Mouse (Mus musculus) heart, adult 11 months (tissue): ENCODE results near the gene Ovol2.
A peak's percentile ranks its signal among the peaks of the same experiment; 100 is the strongest.

Experiments used
- DNase-seq: peaks from one replicate; pipeline ENCODE4 v3.0.0; 2022

Ovol2 gene

DNA sequence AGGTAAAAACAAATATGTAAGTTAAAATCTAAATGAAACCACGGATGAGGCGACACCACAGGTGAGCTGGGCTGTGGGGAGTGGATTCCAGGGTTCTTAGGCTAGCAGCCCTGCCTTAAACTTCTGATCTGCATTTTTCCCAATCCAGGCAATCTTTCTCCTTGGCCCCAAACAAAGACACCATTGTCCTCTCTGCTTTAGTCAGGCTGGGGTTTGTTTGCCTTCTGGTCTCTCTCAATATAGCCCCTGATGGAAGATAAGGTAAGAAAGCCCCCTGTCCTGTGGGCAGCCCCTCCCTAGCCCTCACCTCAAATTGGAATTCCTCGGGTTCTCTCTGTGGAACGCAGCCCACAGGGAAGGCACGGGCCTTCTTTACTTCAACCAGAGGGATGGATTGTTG is 21.7 kb downstream of the Ovol2 start:
- DNase-seq = no peak

DNA sequence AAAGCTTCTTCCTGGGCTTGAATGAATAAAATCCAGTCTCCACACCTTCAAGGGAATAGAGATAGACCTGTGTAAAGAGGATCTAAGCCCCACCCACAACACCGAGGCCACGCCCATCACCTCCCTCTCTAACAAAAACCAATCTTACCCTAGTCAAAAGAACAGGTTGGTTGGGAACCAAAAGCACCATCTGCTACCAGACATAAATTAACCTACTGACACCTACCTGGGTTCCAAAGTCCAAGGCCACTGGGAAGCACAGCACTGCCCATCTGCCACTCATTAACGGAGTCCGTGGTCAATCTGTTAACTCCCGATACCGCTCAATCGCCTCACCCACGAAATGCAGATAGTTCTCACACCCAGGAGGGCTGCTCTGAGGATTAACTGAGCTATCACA is 23.4 kb downstream of the Ovol2 start:
- DNase-seq = no peak

DNA sequence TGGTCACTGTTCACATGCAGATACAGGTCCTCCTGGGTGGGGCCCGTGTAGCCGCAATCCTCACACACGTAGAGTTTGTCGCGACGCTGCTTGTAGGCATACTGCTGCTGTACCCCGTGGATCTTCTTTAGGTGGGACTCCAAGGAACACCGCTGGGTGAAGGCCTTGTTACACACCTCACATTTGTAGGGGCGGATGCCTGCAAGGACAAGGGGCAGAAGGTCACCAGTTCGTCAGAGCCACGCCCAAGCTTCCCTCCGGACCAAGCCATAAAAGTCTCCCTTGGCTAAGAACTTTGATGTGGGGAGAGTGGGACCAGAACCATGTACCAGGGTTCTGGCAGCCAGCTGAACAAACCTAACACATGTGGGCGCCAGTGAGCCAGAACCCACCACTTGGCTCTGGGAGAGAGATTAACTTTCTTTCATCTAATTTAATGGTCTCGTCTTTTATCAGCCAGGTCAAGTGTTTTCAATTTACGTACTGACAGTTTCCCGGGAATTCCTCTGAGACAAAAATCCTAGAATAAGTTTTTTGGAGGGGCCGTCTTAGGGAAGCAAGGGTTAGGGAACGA is 26.1 kb downstream of the Ovol2 start:
- no peak for DNase-seq

DNA sequence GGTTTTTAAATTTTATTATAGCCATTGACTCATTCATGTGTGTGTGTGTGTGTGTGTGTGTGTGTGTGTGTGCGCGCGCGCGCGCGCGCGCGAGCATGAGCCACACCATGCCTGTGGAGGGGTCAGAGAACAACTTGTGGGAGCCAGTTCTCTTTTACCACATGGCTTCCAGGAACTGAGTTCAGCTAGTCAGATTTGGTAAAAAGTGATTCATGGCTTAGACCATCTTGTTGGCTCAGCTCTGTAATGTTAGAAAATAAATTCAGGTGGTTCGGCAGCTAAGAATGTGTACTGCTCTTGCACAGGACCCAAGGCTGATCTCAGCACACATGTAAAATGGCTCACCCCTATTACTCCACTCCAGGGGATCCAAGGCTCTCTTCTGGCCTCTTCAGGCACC is 30.8 kb downstream of the Ovol2 start:
- DNase-seq = no peak

DNA sequence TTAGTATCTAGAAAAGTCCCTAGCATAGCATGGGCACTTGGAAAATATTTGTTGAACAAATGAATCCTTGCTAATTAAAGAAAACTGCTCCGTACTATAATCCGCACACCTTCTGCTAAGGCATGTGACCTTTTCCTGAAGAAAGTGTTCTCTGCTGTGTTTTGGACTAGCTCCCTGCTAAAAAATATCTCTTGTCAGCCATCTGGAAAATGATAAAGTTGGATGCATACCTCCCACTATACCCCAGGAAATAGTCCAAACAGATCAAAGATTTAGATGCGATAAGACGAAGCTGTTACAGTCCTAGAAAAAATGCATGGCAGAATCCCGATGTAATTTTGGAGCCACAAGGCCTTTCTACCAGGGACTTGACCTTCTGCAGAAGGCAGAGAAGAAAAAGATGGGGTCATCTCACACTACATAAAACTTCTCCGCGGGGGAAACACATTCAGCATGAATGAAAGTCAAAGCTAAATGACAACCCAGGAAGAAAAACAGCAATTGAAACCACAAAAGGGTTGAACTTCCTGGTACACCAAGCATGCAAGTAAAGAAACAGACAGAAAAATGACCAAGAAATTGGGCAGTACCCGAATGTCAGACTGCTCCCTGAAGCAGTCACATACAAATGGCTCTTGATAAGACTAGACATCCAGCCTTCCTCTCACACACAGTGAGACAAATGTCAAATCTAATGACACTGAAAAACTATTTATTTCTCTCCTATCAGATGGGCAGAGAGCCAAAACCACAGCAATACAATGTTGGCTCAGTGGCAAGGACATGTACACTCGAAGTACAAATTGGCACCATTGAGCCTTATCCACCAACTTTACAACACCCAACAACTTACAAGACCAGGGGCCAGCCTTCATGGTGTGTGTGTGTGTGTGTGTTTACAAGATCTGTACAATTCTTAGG is 31.9 kb downstream of the Ovol2 start:
- DNase-seq = no peak

DNA sequence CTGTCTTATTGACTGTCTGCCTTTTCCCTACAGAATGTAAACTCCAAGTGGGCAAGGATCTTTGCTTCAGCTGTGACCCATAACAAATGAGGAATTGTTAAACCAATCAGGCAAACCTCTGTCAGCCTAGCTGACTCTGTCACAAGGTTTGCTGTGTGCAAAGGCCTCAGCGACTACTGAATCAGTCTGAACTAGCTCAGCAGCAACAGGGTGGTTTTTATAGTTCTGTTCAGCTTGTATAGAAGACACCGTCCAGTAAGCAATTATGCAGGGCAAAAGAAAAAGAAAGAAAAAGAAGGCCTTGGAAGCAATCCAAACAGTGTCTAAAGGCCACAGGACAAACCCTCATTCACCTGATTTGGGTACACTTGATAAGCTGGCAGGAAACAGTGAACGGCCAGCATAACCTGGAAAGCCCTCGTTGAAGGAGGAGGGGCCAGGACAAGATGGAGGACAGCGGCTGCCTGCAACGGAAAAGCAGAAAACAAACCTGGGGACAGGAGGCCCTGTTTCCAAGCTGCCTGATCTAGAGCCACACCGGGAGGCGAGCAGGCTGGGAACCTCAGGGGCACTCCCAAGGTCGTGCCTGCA is 36.7 kb downstream of the Ovol2 start:
- no peak for DNase-seq

DNA sequence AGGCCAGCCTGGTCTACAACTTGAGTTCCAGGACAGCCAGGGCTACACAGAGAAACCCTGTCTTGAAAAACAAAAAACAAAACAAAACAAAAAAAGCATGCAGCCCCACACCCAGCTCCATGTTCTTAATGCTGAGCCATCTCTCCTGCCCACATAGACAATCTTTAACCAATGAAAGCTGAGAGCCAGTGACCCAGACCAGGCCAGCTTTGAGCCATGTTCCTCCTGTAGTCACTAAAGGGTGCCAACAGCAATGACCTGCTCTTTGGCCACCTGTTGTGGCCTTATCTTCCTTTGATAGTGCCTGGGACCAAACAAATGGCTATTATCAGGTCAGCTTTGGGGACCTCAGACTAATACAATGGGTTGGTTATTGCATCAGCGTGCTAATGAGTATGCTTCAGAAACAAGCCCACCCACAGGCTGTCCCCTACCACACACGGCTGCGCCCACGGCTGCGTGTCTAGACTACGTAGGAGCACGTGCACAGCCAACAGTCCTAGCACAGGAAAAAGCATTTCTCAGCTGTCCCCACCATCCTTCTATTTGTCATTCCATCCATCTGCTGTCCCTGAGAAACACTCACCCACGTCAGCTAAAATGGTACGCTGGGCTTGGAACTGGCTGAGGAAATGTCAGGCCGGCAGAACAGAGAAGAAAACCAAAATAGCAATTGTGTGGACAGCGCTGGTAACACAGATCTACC is 40.2 kb downstream of the Ovol2 start:
- DNase-seq = no peak

DNA sequence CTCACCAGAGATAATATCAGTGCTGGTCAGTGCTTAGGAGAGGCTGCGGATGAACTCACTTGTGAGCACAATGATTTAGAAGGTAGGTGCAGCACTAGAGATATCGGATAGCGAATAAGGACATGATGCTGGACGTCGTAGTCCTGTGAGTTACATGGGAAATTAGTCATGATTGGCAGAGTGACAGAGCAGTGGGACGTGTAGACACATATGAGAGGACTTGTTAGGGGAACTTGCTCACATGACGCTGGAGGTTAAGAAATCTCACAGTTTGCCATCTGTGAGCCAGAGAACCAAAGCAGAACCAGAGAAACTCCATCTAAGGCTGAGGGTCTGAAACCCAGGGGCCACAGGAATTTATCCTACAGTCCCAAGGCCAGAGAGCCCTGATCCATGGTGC is 41.6 kb downstream of the Ovol2 start:
- DNase-seq = no peak

DNA sequence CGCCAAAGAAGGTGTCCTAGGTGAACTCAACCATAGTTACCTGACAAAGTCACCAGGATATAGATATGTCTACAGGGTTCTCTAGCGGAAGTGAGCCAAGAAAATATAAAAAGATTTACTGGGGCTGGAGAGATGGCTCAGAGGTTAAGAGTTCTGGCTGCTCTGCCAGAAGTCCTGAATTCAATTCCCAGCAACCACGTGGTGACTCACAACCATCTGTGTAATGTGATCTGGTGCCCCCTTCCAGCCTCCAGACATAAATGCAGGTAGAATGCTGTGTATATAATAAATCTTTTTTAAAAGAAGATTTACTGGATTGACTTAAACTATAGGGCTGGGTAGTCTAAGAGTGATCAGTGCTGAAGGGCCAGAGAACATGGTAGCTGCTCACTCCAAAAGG is 50.5 kb downstream of the Ovol2 start:
- no peak for DNase-seq

DNA sequence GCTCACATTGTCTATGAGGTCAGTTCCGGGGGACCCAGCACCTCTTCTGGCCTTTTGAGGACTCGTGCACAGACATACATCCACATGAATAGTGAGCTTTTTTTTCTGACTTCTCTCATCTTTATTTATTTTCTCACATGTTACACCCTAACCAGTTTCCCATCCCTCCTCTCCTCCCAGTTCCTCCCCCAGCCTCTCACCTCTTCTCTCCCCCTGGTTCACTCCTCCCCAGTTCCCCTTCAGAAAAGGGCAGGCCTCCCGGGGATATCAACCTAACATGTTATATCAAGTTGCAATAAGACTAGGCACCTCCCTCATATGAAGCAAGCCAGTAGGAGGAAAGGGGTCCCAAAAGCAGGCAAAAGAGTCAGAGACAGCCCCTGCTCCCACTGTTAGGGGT is 51.4 kb downstream of the Ovol2 start:
- DNase-seq = no peak

DNA sequence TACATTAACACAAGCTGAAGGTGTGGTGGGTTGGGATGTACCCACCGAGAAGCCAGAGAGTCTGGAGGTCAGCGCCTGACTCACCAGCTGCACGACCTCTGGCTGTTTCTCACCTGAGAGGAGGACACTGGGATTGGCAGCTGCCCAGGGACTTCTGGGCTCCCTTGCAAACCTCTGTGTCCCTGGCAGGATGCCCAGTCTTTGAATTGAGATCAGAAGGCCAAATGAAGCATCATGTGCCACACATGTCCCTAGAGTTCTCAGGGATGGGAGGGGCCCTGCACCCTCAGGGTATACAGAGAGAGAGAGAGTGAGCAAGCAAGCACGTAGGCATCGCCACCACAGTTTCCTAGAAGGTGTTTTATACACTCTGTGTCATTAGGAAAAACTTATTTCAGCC is 52.2 kb downstream of the Ovol2 start:
- peak; percentile 98 for DNase-seq

DNA sequence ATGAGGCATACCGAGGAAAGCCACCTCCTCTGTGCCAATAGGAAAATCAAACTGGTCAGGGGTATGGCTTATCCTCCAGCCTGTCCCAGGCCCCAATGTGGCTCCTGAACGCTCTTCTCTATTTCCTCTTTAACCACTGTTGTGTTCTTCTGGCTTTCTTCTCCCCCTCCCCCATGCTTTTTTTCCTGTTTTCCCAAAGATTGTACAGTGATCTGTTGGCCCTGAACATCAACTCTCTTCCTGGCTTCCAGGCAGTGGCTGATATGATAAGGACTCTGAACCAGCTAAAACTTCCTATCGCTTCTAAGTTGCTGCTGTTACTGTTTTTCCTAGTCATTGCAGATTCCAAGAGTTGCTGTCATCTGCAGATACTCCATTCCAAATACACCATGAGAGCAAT is 55.1 kb downstream of the Ovol2 start:
- DNase-seq = peak; percentile 87

DNA sequence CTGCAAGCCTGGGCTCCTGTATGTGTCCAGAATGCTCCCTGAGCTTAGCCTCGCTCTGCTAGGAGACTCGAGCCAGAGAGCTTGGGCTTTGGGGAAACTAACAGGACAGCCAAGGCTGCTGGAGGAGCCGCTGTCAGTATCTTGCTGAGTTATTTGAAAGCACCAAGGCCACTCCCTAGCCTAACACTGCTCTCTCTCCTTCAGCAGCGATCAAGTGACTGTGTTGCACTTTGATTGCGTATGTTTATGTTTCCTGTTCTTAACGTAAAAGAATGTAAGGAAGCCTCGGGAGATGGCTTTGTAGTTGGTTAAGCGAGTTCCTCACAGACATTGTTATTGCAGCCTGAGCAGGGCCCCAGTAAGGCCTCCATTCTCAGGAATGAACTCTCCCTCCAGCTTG is 57.2 kb downstream of the Ovol2 start:
- DNase-seq = peak; percentile 86

DNA sequence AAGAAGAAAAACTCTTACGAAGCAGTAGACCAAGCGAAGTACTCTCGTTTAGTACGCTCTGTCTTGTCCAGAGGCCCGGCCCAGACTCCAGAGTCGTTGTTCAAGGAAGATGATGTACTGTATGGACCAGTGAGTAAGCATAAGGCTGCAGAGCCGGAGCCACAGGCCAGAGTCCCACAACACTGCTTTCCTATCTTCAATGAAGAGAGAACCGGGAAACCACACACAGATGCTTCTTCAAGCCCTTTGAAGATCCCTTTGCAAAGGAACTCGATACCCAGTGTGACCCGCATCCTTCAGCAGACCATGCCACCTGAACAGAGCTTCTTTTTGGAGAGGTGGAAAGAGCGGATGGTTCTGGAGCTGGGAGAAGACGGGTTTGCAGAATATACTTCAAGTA is 59.9 kb downstream of the Ovol2 start:
- DNase-seq = peak; percentile 80

DNA sequence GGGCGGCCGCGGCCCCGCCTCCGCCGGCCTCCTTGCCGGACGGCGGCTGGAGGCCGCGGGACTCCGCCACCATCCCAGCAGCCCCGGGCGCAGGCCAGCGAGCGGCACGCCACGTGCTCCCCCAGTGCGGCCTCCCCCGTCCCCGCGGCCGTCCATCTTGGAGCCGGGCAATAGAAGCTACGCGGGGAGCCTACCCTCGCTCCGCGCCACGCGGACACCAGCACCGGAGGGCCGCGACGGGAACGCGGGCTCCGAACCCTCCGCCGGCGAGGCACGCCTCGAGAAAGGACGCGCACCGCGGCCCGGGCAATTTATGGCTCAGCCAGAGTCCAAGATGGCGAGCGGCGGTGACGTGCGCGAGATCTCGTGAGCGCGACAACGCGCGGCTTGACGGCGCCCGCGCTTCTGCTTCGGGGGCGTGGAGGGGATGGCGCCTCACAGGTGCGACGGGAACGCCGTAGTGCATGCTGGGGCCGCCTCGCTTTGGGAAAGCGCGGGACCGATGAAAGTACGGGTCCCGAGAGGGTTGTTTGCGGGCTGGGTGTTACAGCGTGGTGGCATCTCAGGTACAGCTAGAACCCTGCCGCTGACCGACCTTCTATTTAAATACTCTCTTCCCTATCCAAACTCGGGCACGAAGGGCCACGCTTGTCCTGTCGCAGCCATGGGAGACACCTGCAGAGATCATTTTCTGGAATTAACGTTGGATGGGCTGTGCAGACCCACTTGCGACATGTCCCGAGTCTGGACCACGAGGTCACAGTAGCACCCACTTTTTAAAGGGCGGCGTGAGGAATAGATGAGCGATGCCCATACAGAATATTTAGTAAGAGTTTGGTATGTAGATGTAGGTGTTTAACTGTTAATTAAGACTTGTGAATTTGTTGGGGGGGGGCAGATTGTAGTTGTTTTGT is 61.2 kb downstream of the Ovol2 start, which contains the start of the genes Mgme1 and Snx5:
TSS of gene Mgme1 (plus strand) at position 157 of the 914 bp plus-strand sequence.
TSS of gene Snx5 (minus strand) at position 400 of the 914 bp plus-strand sequence.
- peak; percentile 99 for DNase-seq

DNA sequence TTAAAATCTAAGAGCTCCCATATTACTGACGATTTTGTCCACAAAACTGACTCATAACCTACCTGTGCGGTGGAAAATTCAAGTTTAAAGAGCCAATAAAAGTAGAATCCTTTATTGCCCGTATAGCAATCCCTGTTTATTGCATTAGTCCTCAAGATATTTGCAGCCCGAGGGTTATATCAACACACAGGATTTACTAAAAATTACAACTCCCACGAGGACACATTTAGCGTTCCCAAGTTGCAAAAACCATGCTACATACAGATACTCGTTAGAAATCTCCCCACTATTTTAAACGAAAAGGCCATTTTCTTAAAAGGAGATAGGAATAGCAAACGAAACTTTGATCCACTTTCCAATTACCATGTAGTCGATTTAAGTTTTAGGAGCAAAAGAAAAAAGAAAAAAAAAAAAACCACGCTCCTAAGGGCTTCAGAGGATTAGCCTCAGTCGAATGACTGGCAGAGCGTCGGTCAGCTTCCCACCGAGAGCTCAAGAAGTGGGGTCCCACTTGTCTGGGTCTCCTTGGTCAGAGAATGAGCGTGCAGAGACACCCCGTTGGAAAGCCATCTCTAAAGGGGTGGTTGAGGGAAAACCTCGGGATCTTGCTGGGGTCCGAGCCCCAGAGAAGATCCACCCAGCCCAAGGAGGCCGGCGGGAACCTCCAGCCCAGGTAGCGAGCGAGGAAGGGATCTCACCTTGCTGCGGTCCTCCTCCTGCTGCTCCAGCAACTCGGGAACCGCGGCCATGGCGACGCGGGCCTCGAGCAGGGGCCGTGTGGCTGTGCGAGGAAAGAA is 62.1 kb downstream of the Ovol2 start:
- no peak for DNase-seq

DNA sequence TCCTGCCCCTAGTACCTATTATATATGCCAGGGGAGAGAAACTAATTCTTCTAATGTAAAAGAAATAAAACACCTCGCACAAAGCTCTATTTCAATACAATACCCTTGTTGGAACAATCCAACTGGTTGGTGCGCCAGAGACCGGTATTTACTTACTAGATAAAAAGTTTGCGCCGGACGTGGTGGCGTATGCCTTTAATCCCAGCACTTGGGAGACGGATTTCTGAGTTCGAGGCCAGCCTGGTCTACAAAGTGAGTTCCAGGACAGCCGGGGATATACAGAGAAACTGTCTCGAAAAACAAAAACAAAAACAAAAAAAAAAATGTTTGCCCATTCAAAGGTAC is 62.7 kb downstream of the Ovol2 start:
- DNase-seq = peak; percentile 83

DNA sequence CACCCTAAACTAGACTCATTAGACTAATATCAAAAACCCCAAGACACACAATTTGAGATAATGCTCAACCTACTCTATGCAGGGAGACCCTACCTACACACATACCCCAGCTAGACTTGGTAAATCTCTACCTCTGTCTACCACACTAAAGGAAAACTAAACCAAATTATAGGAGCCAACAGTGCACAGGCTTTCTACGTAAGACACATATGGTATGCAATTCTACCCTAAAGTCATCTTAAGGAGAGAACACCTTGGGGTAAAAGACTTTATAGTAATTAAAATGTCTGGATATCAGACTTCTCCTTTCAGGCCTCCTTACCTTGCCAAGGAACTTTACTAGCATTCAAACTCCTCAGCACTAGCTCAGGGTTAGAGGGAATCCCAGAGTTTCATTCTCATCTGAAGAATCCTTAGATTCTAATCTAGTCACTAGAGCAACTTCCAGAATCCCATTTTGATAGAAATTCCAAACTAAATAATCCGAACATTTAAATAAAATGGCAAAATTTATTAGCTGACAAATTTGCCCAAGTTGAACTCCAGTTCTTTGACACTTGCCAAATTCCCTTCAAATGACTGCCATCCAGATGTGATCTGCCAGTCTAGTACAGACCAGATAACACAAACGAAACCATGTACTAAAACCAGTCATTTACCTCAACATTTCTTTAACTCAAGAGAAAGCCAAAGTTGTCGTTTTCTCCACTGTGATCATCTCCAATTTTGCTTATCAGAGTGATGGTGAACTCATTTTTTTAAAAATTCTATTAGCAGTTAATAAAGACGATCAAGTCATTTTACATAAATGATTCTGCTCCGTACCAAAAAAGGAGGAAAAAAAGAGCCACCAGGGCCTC is 63.3 kb downstream of the Ovol2 start:
- DNase-seq = no peak

DNA sequence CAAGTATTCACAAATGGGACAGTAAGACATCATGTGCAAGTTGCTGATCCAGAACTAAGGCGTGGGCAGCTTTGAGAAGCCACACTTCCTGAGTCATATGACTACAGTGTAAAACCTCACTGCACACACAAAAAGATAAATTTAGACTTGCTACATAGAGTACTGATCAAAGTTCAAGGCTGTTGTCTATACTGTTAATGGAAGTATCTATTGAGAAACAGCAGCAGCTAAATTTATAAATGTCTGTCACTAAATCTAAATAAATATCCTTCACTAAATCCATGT is 64.3 kb downstream of the Ovol2 start:
- peak; percentile 95 for DNase-seq

DNA sequence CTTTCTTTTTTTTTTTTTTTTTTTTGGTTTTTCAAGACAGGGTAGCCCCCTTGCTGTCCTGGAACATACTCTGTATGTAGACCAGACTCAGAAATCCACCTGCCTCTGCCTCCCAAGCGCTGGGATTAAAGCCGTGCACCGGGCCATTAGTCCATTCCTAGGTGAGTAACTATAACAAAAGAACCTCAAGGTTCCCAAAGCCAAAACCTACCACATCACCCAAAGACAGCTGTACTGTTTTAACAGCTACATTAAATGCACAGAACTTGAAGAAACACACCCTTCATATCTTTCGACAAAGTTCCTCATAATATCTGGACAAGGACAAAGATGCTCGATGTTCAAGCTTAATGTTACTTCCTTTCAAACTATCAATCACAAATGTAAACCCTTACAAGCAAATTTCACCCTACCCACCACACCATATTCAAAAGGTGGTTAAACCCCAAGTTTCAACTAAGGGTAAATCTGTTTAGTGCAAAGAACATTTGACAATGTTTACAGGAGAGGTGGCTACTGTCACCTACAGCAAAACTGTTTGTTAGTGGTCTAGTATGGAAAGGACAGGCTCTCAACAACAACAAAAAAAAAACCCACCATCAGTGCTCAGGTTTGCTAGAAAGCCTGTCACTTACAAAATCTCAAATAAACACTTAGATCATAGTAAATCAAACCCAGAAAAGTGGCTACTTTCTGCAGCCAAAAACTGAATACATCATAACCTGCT is 64.8 kb downstream of the Ovol2 start:
- DNase-seq = peak; percentile 64
